Mouse (Mus musculus) left cerebral cortex, postnatal 25 days (tissue): ENCODE data around the gene Usp47. TPM values are rescaled to one million over a fixed set of nuclear protein-coding genes. Genes with fewer than 3 reads are reported as not detected.

Source experiments
- DNase-seq, 2 experiments: peaks; one replicate each; pipeline ENCODE4 v3.0.0; 2022; ENCODE audit warnings: low spot score in 2 of 2, mixed read lengths in 1 of 2
- intact Hi-C: fragments of 180-260 bp; cut with DNase I; formaldehyde crosslinking; loops from one replicate; pipeline ENCODE4 v1.15.1; 2025
- total RNA-seq, 2 experiments: library from RNA; stranded (reverse); gene quantifications; 2 replicates each; pipeline ENCODE4 v1.2.3; 2021

The Usp47 gene
- total RNA-seq: 10 to 100 TPM; 61.9 to 67.0 TPM

- intact Hi-C loops: no loop called here
Measured at GRCm38 (mm10) chr7:112023150-112023600, at the start of gene Usp47. Gene Usp47, plus strand, starts transcription at chr7:112023504.

DNA sequence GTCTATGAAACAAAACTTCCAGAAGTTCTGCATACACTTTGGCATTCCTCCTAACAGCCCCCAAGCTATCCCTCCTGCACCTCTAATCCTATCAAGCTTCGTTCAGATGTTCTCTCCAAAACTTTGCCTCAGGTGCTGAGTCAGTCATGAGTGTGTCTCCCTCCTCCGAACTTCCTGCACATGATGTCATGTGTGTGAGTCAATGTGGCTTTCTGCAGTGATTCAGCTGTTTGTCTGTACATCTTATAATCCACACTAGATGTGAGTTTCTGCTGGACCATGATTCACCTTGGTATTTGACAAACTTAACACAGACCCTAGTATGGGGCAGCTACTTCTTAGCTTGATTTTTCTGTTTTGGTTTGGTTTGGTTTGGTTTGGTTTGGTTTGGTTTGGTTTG, 46.9 kb upstream of the Usp47 start:
- DNase-seq: peak in 1 of 2 experiments; percentile 33
- intact Hi-C loops: no loop called here

More at GRCm38 (mm10) chr7:112023150-112023600, at the start of gene Usp47:
- DNase-seq: peak; percentile 86 to 89

DNA sequence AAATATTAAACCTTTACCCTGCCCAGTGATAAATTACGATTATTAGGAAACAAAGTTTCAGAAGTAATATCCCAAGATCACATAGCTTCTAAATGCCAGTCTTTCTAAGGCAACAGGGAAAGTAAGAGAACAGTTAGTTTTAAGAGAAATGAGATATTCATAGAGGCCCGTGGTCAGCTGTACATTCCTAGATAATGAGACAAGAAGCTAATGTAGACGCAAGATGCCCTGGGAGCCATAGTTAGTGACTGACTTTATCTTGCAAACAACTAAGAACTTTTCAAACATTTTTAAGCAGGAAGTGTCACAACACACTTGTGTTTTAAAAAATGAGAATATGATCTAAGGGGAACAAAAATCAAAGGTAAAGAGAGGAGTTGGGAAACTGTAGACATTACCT, 45.4 kb upstream of the Usp47 start:
- DNase-seq: no peak
- intact Hi-C loops: no loop called here

DNA sequence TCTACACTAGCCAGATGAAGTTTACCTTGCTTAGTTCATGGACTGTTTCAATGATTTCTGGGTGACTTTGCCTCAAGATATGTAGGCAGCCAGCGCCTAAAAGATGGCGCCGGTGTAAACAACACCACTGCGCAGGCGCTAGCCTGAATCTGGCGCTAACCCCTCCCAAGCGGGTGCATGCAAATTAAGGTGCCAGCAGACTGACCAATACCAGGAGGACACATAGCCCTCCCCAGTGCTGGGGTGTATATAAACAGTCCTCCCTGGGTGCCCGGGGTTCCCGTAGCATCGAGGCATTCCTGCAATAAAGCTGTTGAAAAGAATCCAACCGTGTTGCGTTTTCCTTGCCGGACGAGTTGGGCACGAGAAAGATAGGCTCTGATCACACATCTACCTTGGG, 41.0 kb upstream of the Usp47 start:
- intact Hi-C loops: no loop called here
- DNase-seq: no peak

DNA sequence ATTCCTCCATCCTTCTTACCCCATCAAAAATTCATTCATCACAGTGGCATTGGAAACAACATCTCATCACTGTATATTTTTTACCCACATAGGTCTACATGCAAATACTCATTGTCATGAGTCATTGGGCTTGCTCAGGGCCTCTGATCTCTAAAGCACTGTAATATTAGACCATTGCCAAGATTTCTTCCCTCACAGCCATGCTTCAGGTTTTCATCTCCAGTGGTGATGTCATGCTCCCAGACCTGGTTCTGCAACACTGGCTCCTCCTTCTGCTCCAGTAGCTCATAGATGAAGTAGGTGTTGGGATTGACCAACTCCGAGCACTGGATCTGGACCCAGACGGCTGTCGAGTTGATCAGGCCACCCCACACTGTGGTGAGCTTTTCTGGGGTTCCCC, 38.8 kb upstream of the Usp47 start:
- intact Hi-C loops: no loop called here

DNA sequence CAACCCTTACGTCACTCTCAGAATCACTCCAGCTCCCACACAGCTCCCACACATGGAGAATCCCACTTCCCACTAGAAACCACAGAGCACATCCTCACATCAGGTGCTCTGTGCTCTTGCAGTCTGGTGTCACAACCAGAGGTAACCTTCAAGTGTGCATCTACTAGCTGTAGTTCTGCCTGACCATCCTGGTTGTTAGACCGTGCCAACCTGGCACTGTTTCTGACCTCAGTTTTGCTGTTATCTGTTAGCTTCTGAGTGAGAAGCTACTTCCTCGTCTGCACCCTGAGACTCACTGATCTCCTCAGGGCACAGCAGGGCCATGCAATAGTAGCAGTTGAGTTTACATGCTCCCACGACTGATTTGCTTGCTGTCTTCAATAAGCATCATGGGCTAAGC, 38.0 kb upstream of the Usp47 start:
- intact Hi-C loops: no loop called here
- no peak for DNase-seq

More for the DNA sequence above, 38.8 kb upstream of the Usp47 start:
- DNase-seq: no peak

- DNase-seq: no peak
- intact Hi-C loops: no loop called here
Measured at GRCm38 (mm10) chr7:111986906-111987305, 36.4 kb upstream of the Usp47 start.

GRCm38 (mm10) chr7:111997441-111997840, 25.9 kb upstream of the Usp47 start:
- DNase-seq: no peak
- intact Hi-C loops: no loop called here

DNA sequence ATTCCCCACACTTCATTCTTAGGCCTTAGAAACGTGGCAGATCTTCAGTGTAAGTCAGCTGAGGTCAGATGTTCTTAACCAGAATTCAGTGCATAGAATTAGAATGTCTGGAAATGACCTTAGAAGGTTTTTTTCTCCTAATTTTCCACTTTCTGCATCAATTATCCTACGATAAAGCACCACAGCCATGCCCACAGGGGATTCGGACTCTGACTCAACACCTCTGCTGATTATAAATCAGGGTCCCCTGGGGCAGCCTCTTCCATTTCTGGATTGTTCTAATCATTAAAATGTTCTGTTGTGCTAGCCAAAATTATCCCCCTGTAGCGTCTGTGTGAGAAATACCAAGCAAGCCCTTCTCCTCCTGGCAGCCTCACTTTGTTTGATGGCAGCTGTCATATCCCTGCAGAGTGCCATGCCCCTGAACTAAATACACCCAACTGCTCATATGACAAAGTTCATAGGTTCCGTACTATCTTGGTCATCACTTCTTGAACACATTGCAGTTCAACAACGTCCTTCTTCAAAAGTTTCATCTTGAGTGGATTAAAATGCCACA, 24.8 kb upstream of the Usp47 start:
- DNase-seq: no peak

GRCm38 (mm10) chr7:111999376-111999775, 23.9 kb upstream of the Usp47 start:
- DNase-seq: no peak
- intact Hi-C loops: no loop called here

More for the DNA sequence above, 24.8 kb upstream of the Usp47 start:
- intact Hi-C loops: no loop called here

DNA sequence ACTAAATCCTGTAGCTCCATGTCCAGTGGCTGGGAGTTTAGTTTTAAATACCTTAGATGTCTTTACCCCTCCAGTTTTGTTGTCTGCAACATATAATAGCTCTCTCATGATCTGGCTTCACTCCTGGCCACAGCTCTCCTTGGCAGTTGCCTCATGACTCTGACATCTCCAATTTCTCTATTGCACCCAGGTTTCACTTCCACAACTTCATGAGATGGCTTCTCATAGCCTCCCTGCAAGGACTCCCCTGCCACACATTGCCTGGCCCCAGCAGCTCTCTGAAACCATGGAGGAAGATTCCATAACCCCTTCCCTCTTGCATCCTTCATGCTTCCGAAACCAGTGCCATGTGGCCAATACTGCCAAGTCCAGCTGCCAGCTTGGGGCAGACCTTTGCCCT, 23.1 kb upstream of the Usp47 start:
- intact Hi-C loops: no loop called here
- DNase-seq: no peak

- no peak for DNase-seq
- intact Hi-C loops: no loop called here
Measured at GRCm38 (mm10) chr7:112010511-112010910, 12.8 kb upstream of the Usp47 start.

- intact Hi-C loops: no loop called here
- DNase-seq: no peak
Measured at GRCm38 (mm10) chr7:112010976-112011375, 12.3 kb upstream of the Usp47 start.

DNA sequence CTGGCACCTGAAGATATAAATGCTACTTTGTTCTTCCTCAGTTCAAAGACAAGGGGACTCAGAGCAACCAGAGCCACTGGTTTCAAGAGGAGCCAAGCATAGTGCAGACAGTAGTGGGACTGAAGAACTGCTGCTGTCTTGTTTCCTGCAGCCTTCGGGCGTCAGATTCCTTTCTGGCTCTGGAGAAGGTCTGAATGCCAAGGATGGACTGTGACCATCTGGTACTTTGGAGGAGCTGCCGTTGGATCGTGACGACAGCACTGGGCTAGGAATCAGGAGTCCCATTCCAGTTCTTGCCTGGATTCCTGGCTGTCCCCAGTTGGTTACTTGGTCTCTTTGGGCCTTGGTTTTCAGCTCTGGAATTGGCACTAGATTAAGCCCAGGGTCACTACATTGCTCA, 11.2 kb upstream of the Usp47 start:
- intact Hi-C loops: no loop called here
- DNase-seq: peak in 1 of 2 experiments; percentile 54

DNA sequence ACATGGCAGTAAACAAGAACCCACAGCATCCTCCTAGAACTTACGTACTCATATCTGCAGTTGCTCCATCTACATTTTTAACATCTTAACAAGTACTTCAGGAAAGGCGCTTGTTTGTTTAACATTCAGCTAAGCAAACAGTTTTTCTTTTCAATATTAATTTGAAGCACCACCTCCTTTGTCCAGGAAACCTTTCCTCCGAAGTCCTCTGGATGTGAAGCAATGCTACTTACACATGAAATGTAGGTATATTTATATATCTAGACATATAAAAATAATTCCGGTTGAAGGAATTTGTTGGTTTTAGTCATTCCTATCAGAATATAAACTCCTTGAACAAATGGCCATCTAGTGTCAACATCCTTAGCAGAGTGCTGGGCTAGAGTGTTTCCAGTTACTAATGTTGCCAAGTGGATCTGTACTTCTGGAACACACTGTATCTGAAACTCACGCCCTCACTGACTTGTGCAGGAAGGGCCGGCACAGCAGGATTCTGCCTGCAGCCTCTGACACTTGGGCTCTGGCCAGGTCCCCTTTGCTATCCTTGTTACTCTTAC, 10.6 kb upstream of the Usp47 start:
- no peak for DNase-seq
- intact Hi-C loops: no loop called here

GRCm38 (mm10) chr7:112014148-112014547, 9.2 kb upstream of the Usp47 start:
- DNase-seq: no peak
- intact Hi-C loops: no loop called here

GRCm38 (mm10) chr7:112022506-112023149, 676 bp upstream of the Usp47 start:
- DNase-seq: peak in 1 of 2 experiments; percentile 14
- intact Hi-C loops: no loop called here

- intact Hi-C loops: no loop called here
- DNase-seq: peak in 1 of 2 experiments; percentile 43
Measured at GRCm38 (mm10) chr7:112023601-112024445, 519 bp downstream of the Usp47 start.

DNA sequence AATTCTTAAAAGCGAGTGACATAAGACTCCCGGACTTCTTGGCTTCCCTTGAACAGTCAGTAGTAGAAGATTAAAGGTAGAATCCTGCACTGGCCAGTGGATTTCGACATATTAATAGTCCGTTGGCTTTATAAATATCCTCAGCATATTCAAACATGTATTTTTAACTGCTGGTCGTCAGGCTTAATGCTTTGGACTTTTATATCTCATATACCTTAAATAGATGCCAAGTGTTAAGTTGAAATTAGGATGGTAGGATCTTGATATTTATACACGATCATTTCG, 1.1 kb downstream of the Usp47 start:
- intact Hi-C loops: no loop called here
- DNase-seq: no peak

GRCm38 (mm10) chr7:112024856-112025255, 1.6 kb downstream of the Usp47 start:
- DNase-seq: no peak
- intact Hi-C loops: no loop called here

DNA sequence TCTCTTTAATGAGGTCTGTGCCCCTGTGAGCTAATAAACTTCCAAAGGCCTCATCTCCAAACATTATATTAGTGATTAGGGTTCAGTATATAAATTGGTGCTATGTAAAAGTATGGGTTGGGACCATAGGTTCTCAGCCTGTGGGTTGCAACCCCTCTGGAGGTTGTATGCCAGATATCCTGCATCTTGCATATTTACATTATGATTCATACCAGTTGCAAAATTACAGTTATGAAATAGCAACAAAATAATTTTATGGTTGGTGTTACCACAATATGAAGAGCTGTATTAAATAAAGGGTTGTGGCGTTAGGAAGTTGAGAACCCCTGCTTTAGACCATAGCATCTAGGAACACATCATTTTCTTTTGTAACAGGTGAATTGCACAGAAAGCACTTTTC, 7.3 kb downstream of the Usp47 start:
- intact Hi-C loops: no loop called here

More for the DNA sequence above, 7.3 kb downstream of the Usp47 start:
- DNase-seq: no peak
